Comparison of ENCODE assay signal across 8 mouse cellular contexts in genomic region chr12:100159261-100159975, GRCm38 (mm10). TPM values are rescaled to one million over a fixed set of nuclear protein-coding genes. Genes with fewer than 3 reads are reported as not detected.
DNase-seq lines count a peak whose midpoint lies in the region; ATAC-seq lines count a peak whose summit lies in the region.

Nrde2 (minus strand) TSS chr12:100159653.

- WGBS in heart, embryonic 13.5 days, result under 1% methylated on average over 26 of the region's 26 CpGs
- WGBS in liver, embryonic 12.5 days (ENCODE audit: insufficient replicate concordance), result under 1% methylated on average over 26 of the region's 26 CpGs
- WGBS in stomach, embryonic 15.5 days, result under 1% methylated on average over 26 of the region's 26 CpGs

- H3K36me3 ChIP-seq in heart, embryonic 13.5 days, result 0 out of 2 replicates have a peak, but pooled peaks cover 3% of the 10 kb centered on the region
- H3K36me3 ChIP-seq in liver, embryonic 12.5 days, result peaks cover 8% of the 10 kb centered on the region; the same call in 1 of the 2 replicates
- H3K36me3 ChIP-seq in stomach, embryonic 15.5 days, result no peaks in the 10 kb centered on the region

- ATAC-seq in heart, embryonic 13.5 days (ENCODE audit: extremely low read depth, insufficient number of reproducible peaks, low FRiP score, low TSS enrichment), result peak; percentile 96
- ATAC-seq in liver, embryonic 12.5 days, result peak; percentile 100
- ATAC-seq in stomach, embryonic 15.5 days (ENCODE audit: insufficient read depth, low FRiP score, low read depth), result peak; percentile 99

- no peaks in the 10 kb centered on the region for H3K27me3 ChIP-seq in heart, embryonic 13.5 days (replicated peaks)
- no peaks in the 10 kb centered on the region for H3K27me3 ChIP-seq in liver, embryonic 12.5 days (replicated peaks)
- no peaks in the 10 kb centered on the region for H3K27me3 ChIP-seq in stomach, embryonic 15.5 days (replicated peaks)

- peak within 1 kb of the TSS; percentile 86 for H3K27ac ChIP-seq in brown adipose tissue, adult 24 weeks (replicated peaks; ENCODE audit: low read depth, low read length)
- H3K27ac ChIP-seq in heart, embryonic 13.5 days (replicated peaks), result peak within 1 kb of the TSS; percentile 77
- H3K27ac ChIP-seq in liver, embryonic 12.5 days, result peak within 1 kb of the TSS; percentile 63; the same call in 1 of the 2 replicates
- H3K27ac ChIP-seq in stomach, embryonic 15.5 days, result peak within 1 kb of the TSS; percentile 76

- peaks cover 3% of the 10 kb centered on the region for H3K4me1 ChIP-seq in brown adipose tissue, adult 24 weeks (ENCODE audit: control insufficient read depth, insufficient read depth, insufficient read length, low read length)
- peaks cover 9% of the 10 kb centered on the region for H3K4me1 ChIP-seq in heart, embryonic 13.5 days
- peaks cover 18% of the 10 kb centered on the region for H3K4me1 ChIP-seq in liver, embryonic 12.5 days
- peaks cover 4% of the 10 kb centered on the region; the same call in 1 of the 2 replicates for H3K4me1 ChIP-seq in stomach, embryonic 15.5 days

- no peaks in the 10 kb centered on the region for H3K9me3 ChIP-seq in heart, embryonic 13.5 days
- H3K9me3 ChIP-seq in liver, embryonic 12.5 days (replicated peaks), result no peaks in the 10 kb centered on the region
- no peaks in the 10 kb centered on the region for H3K9me3 ChIP-seq in stomach, embryonic 15.5 days

- peak within 1 kb of the TSS; percentile 85 for H3K9ac ChIP-seq in heart, embryonic 13.5 days
- peak within 1 kb of the TSS; percentile 72 for H3K9ac ChIP-seq in liver, embryonic 12.5 days
- peak within 1 kb of the TSS; percentile 30; the same call in 1 of the 2 replicates for H3K9ac ChIP-seq in stomach, embryonic 15.5 days

- peak within 1 kb of the TSS; percentile 73 for H3K4me2 ChIP-seq in heart, embryonic 13.5 days
- peak within 1 kb of the TSS; percentile 75 for H3K4me2 ChIP-seq in liver, embryonic 12.5 days
- H3K4me2 ChIP-seq in stomach, embryonic 15.5 days, result peak within 1 kb of the TSS; percentile 56

- peak; percentile 94 for DNase-seq in CD4-positive, CD25-positive, alpha-beta regulatory T cell, adult 2 months (ENCODE audit: low read depth, low spot score)
- DNase-seq in fat pad, adult 2 months (ENCODE audit: extremely low read depth, low read depth, low spot score), result peak; percentile 51
- peak; percentile 92 for DNase-seq in kidney, postnatal 10 days
- DNase-seq in natural killer cell, adult 2 months (ENCODE audit: low spot score in 2 of 2), result peak; percentile 81 to 86

- peak within 1 kb of the TSS; percentile 83 for H3K4me3 ChIP-seq in brown adipose tissue, adult 24 weeks (ENCODE audit: insufficient read depth, low read depth, low read length)
- H3K4me3 ChIP-seq in heart, embryonic 13.5 days, result peak within 1 kb of the TSS; percentile 66
- peak within 1 kb of the TSS; percentile 66 for H3K4me3 ChIP-seq in liver, embryonic 12.5 days
- peak within 1 kb of the TSS; percentile 59 for H3K4me3 ChIP-seq in stomach, embryonic 15.5 days (replicated peaks)

RNA-seq across cellular contexts. Expression of gene Nrde2, which starts in this region (rescaled TPM):
- 3.0 and 3.7 TPM in 2 replicates for polyA plus RNA-seq in brown adipose tissue, adult 24 weeks (2012; ENCODE audit: insufficient read depth, insufficient read length, missing spikeins)
- polyA plus RNA-seq in heart, embryonic 13.5 days (2015; fragmentation: Nextera tagmentation; extraction: Ambion mirVana), result 7.8 and 8.9 TPM in 2 replicates
- 6.9 and 8.6 TPM in 2 replicates for polyA plus RNA-seq in liver, embryonic 12.5 days (2016; fragmentation: Nextera tagmentation; extraction: Ambion mirVana)
- polyA plus RNA-seq in stomach, embryonic 15.5 days (2015; fragmentation: Nextera tagmentation; extraction: Ambion mirVana), result 10.3 and 12.2 TPM in 2 replicates

Comparison
In these comparisons a context has a peak if more than half of its experiments do, and no peak if none do; other contexts are left out.
1. Peak in every context shown above with its lines: DNase-seq, ATAC-seq, H3K4me3 ChIP-seq and H3K27ac ChIP-seq.
2. H3K9ac ChIP-seq: peak in every context shown above with its lines; median percentile 85 in heart, embryonic 13.5 days; 72 in liver, embryonic 12.5 days; 30 in stomach, embryonic 15.5 days.